Mouse (Mus musculus): ENCODE measurements around the gene Nrg4.

GRCm38 (mm10) chr9:55241863-55242685, 84.6 kb downstream of the Nrg4 start:
- TF ChIP-seq CTCF (IDR thresholded peaks at IDR 0.05; ENCODE audit: borderline replicate concordance, insufficient read depth, low read depth, low read length) (peak; percentile 24; the same call in 1 of the 2 replicates), POLR2A (IDR thresholded peaks at IDR 0.05; ENCODE audit: borderline replicate concordance, insufficient read depth, low read length) (no peak)
